Mouse (Mus musculus) liver, embryonic 18 days (tissue): ENCODE measurements around the gene Zfp738. TPM values are rescaled to one million over a fixed set of nuclear protein-coding genes. Genes with fewer than 3 reads are reported as not detected.

ENCODE experiments used
- polyA plus RNA-seq: library from polyadenylated mRNA; depleted of rRNA; stranded (reverse); fragments of >200 nt; gene quantifications from 2 replicates; pipeline ENCODE4 v1.2.3, GENCODE M21; 2012; rRNA removed

Gene Zfp738
- polyA plus RNA-seq, result 2.1 and 2.3 TPM in 2 replicates

DNA sequence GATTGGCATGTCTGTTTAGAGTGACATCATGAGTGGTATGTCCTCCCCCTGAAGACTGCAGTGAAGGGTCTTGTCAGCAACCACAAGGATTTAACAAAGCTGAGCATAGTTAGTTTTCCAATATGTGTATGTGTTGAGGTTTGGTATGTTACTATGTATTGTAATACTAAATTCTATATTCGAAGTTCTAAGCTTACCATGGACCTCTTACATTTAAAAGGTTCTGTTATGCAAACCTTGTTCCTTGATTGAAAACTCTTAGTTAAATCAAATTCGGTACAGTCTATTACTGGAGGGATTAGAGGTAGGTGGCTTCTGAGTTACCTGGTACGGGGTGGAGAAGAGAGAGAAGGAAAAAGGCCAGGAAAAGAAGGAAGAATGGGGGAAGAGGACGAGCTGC lies at the start of gene Zfp738:
TSS of gene Zfp738 (minus strand) at position 101 of the 400 bp plus-strand sequence.

GRCm38 (mm10) chr13:67728641-67729318 lies 41.9 kb upstream of the Zfp738 start, which contains the start of gene Zfp65:
TSS of gene Zfp65 (minus strand) at chr13:67729173.

DNA sequence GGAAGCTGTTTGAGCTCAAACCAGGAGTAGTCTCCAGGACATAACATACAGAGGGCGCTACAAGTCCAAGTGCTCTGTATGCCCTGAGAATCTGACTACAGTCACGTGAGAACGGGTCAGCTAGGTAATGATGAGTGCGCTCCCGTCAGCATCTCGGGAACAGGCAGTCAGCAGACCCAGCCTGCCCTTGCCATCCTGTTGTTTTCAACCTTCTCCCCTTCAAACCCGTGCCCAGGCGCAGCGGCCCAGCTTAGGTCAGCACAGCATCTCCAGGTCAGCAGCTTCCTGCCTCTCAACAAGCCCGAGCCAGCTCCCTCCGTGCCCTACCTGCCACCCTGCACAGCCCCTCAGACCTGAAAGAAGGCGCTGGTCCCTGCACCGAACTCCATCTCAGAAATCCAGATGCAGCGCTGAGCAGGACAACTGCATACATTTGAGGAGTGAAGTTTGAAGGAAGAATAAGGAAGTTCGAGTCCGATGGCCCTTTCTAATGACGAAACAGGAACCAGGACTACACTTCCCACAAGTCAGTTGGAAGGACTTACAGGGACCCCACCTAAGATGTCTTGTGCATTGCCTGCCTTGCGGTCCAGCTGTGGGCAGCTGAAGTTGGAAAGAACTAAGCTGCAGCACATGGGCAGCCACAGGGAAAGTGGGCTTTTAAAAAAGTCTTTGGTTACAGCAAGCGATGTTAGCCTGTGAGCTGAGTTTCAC lies 49.4 kb downstream of the Zfp738 start, which contains the start of the genes Gm49345 and Zfp729a:
TSS of gene Gm49345 (minus strand) at position 476 of the 714 bp plus-strand sequence.
TSS of gene Zfp729a (minus strand) at position 498 of the 714 bp plus-strand sequence.

GRCm38 (mm10) chr13:67609066-67609876 lies 77.6 kb downstream of the Zfp738 start, which contains the start of gene Zfp729b:
TSS of gene Zfp729b (minus strand) at chr13:67609707.

Other genes with a start within 250 kb of the Zfp738 start
- gene Zfp874a, start 235.4 kb downstream of the Zfp738 start, polyA plus RNA-seq, result 3.2 and 3.7 TPM in 2 replicates
- gene Zfp874b, start 202.8 kb downstream of the Zfp738 start, polyA plus RNA-seq, result 2.4 and 2.6 TPM in 2 replicates
- gene Zfp58, start 186.5 kb downstream of the Zfp738 start, polyA plus RNA-seq, result 1.2 and 1.3 TPM in 2 replicates
- gene Gm26965, start 160.9 kb downstream of the Zfp738 start, polyA plus RNA-seq, result not detected in 2 replicates
- 7.7 and 8.6 TPM in 2 replicates for gene Zfp87, start 160.9 kb downstream of the Zfp738 start, polyA plus RNA-seq
- 1.7 and 1.9 TPM in 2 replicates for gene Zfp748, start 133.2 kb downstream of the Zfp738 start, polyA plus RNA-seq
- gene Zfp729b, start 77.4 kb downstream of the Zfp738 start, polyA plus RNA-seq, result 0.84 TPM in 2 replicates
- gene Gm49345, start 49.3 kb downstream of the Zfp738 start, polyA plus RNA-seq, result not detected in 2 replicates
- 0.81 and 0.91 TPM in 2 replicates for gene Zfp729a, start 49.3 kb downstream of the Zfp738 start, polyA plus RNA-seq
- gene Zfp65, start 42.1 kb upstream of the Zfp738 start, polyA plus RNA-seq, result 1.2 and 1.4 TPM in 2 replicates
- 0.68 and 0.71 TPM in 2 replicates for gene Zfp85, start 68.2 kb upstream of the Zfp738 start, polyA plus RNA-seq
- gene Zfp493, start 92.6 kb upstream of the Zfp738 start, polyA plus RNA-seq, result 0.37 and 0.38 TPM in 2 replicates
- 0.48 and 0.59 TPM in 2 replicates for gene Zfp273, start 126.7 kb upstream of the Zfp738 start, polyA plus RNA-seq
- gene Gm10037, start 144.0 kb upstream of the Zfp738 start, polyA plus RNA-seq, result 0.38 and 0.40 TPM in 2 replicates
- not detected in 2 replicates for gene BC048507, start 176.3 kb upstream of the Zfp738 start, polyA plus RNA-seq